Mouse (Mus musculus) mature B cell (primary cell): ENCODE results near the gene Gper1.

ENCODE experiments used
- in situ Hi-C: fragments of 300-500 bp; cut with MboI; formaldehyde crosslinking; loops from 2 replicates; pipeline ENCODE4 v1.14.3; 2019

The Gper1 gene

GRCm38 (mm10) chr5:139442962-139443361 is 20.0 kb downstream of the Gper1 start:
- in situ Hi-C loops, result no loop called here

GRCm38 (mm10) chr5:139445258-139445657 is 22.3 kb downstream of the Gper1 start:
- in situ Hi-C loops, result no loop called here

GRCm38 (mm10) chr5:139448025-139448424 is 25.1 kb downstream of the Gper1 start:
- in situ Hi-C loops, result no loop called here

DNA sequence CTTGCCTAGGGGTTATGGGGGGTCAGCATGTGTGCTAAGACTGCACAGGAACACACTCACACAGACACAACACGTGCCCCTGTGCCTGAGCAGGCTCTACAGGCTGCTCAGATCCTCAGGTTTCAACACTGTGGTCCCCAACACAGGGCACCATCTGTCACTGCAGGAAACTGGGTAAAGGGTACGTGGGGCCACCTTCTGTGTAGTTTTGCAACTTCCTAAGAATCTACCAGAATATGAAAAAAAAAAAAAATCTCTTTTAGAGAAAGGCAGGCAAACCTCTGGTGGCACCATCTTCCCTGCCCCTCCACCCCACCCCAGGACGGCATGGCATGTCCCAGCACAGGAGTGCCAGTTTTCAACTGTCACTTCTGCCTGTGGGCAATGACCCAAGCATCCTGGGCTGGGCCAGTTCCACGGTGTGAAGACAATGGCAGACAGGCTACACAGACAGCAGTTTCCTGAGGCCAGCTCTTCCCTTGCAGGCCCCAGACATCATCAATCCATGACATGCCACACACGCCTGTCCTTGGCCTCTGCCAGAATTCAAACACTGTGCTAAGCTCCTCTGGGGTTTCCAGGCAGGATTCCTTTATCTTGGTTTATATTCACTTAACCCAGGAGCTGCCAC is 26.3 kb downstream of the Gper1 start:
- in situ Hi-C loops, result no loop called here

DNA sequence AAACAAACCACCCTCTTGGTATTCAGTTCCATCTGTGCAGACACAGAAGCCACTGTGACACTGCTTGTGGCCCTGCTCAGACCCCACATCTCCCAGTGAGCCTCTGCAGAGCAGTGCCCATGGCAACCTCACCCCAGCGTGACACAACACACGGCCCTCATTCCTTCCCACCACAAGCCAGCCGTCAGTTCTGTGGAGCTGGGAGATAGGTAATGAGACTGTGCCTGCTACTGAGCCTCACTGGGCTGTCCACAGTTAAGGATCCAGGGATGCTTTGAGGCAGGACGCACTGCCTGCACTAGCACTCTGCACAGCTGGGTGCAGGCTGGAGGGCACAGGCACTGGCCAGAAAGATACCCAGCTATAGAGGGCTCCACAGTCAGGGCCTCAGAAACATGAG is 27.0 kb downstream of the Gper1 start:
- in situ Hi-C loops, result no loop called here

DNA sequence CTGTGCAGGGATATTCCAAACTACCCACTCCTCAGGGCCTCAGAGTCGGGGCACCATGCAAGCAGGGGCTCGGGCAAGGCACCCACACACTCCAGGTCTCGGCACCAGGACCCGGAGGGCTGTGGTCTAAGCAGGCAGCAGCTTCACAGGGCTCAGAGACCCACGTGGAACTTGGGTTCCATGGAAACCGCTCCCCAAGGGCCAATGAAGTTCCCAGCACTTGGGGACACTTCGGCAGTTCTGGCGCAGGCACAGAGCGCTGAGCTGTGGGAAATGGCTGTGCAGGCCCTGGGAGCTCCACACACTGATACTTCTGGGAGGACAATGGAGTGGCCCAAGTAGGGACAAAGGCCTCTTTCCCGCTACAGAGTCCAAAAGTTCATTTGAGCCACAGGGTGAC is 30.1 kb downstream of the Gper1 start:
- in situ Hi-C loops, result no loop called here

DNA sequence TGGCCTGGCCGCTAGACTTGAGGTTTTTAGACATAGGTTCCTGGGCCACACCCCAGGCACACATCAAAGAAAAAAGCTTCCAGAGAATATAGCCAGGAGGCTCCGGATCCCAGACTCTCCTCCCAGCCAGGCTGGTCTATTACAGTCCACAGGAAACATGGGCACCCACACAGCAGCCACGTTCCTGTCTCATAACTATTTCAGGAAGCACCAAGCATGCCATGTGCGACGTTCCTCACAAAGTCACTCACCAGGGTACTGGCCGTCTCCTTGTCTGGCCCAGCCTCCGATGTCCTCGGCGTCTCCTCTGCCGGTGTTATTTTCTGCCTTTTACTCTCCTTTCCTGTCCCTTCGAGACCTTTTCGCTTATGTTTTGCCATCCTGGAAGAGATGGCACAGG is 32.2 kb downstream of the Gper1 start:
- in situ Hi-C loops, result no loop called here

- in situ Hi-C loops, result no loop called here
These were observed 34.3 kb downstream of the Gper1 start for GRCm38 (mm10) chr5:139457241-139457640.

- in situ Hi-C loops, result no loop called here
These were observed 37.0 kb downstream of the Gper1 start for GRCm38 (mm10) chr5:139459938-139460337.

DNA sequence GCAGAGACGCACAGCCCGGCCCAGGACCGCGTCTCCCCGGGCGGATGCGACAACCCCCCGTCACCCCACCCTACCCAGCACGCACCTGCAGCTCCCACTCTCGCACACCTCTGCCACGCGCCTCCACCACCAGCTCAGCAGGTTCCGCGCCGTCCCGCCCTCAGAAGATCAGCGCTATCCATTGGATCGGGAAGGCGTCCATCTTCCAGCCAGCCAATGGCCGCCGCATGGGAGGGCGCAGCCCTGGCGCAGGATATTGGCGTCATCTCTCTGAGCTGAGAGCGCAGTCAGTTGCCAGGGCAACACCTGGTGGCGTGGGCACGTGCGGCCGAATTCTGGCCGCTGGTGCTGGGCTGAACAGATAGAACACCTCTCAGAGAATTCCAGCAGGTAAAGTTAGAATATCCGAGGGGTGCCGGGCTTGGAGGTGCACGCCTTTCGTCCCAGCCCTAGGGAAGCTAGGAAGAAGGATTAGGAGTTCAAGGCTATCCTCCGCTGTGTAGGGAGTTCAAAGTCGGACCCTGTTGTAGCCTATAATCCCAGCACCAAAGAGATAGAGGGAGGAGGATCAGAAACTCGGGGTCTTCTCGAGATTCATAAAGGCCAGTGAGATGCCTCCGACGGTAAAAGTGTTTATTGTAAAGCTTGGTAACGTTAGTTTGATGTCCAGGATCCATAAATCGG is 37.6 kb downstream of the Gper1 start, which contains the start of gene 3110082I17Rik:
Gene 3110082I17Rik (minus strand): TSS at position 144 of the 684 bp plus-strand sequence.
- in situ Hi-C loops, result no loop called here

DNA sequence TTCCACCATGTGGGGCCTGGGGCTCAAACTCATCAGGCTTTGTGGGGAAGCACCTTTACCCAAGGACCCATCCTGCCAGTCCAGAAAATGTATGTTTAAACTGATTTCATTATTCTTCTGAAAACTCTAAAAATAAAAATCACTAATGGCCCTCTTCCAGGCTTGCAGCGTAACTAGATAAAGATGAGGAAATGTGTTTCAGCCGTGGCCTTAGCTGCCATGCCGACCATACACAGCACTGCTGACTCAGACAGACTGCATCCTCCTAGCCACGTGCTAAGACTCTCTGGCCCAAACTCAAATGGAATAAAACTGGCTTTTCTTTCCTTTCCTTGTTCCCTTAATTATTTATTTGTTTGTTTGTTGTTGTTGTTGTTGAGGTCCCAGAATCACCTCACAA is 41.9 kb downstream of the Gper1 start:
- in situ Hi-C loops, result no loop called here

DNA sequence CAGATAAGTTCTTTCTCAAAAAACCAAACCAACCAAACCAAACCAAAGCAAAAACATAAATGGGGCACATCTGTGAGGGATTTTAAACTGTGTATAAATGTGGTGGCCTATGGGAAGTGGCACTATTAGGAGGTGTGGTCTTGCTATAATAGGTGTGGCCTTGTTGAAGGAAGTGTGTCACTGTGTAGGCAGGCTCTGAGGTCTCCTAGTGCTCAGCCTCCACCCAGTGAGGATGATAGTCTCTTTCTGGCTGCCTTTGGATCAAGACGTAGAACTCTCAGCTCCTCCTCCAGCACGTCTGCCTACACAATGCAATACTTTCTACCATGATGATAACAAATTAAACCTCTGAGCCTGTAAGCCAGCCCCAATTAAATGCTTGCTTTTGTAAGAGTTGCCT is 43.4 kb downstream of the Gper1 start:
- in situ Hi-C loops, result no loop called here

DNA sequence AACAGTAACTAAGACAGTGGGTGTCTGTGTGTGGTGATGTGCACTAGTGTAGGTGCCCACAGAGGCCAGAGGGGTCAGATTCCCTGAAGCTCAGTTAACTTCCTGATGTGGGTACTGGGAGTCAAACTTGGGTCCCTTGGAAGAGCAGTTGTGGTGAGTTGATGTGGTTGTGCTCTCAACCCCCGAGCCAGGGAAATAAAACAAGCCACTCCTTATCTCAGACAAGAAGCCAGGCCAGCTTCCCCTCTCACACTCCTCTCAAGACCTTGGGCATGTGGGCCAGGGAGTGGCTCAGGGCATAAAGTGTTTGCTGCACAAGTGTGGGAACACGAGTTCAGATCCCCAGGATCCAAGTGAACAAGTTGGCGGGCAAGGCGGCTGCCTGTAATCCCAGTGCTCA is 43.9 kb downstream of the Gper1 start:
- in situ Hi-C loops, result no loop called here

DNA sequence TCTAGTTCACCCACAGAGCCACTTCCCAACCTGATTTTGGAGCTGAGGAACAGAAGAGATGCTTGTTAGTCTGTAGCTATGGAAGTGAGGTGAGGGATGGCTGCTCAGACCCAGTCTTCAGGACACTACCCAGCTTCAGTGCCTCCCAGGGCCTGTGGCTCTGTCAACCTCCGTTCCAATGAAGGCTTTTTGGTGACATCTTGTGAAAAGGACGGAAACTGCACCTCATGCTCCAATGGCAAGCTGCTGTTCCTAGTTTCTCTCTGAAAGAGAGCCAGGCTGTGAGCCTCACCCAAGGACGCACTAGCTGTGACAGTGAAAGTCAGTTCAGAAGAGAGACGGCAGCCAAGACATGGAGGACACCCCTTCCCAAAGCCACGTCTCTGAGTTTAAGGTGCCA is 45.0 kb downstream of the Gper1 start:
- in situ Hi-C loops, result no loop called here

- in situ Hi-C loops, result no loop called here
These were observed 51.8 kb downstream of the Gper1 start for GRCm38 (mm10) chr5:139474741-139475140.
